13 mouse cellular contexts compared by ENCODE assay signal in the genomic region with DNA sequence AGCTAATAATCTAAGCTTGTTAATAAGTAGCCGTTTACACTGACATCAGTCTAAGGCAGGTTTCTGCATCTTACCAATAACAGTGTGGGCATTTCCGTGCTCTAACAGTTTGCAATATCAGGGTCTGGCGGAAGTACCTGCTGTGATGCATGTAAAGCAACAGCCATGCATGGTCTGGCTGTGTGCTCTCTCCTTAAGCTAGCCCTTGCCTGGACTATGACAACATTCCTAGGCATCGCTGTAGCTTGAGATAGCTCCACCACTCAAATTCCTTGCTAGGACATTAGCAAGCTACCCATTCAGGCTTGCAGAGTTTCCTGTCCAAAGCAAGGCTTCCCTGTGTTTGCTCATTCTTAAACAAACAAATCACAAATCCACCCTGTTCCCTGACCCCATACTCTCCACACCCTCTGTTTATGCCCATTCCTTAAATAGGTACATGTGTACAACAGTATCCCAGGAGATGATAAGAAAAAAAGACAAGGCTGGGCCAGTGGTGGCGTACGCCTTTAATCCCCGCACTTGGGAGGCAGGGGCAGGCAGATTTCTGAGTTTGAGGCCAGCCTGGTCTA.
DNase-seq lines count a peak whose midpoint lies in the region; ATAC-seq and TF ChIP-seq lines count a peak whose summit lies in the region.
"Had no signal": no experiment of that assay in that cellular context is flagged by ENCODE, and none has a peak within 500 bp of the region (broad histone marks: within the 10 kb centered on the region; RNA-seq: fewer than 3 reads in every experiment).

No protein-coding gene starts in this region.

- DNase-seq in hindbrain, postnatal 0 days (ENCODE audit: low spot score): no peak
- peak; percentile 49 for DNase-seq in lung, embryonic 14.5 days
- DNase-seq in stomach, postnatal 0 days (ENCODE audit: low spot score): peak; percentile 31
- DNase-seq in thymus, adult 2 months: no peak
- DNase-seq in gastrocnemius, postnatal 14 days: no peak
- DNase-seq: cerebellum, postnatal 25 days; right cerebral cortex, postnatal 14 days had no signal

- no peak overlapping the region for H3K4me3 ChIP-seq in hindbrain, embryonic 15.5 days
- H3K4me3 ChIP-seq in hindbrain, postnatal 0 days (ENCODE audit: low read length): no peak overlapping the region
- no peak overlapping the region for H3K4me3 ChIP-seq in midbrain, embryonic 13.5 days (replicated peaks)
- no peak overlapping the region for H3K4me3 ChIP-seq in midbrain, embryonic 16.5 days (ENCODE audit: low read depth, low read length)
- H3K4me3 ChIP-seq in lung, embryonic 14.5 days (ENCODE audit: low read depth, low read length): no peak overlapping the region
- no peak overlapping the region for H3K4me3 ChIP-seq in stomach, postnatal 0 days (ENCODE audit: low read depth, low read length)
- no peak overlapping the region for H3K4me3 ChIP-seq in thymus, adult 2 months (ENCODE audit: control insufficient read depth, insufficient read depth, low read length)
- H3K4me3 ChIP-seq: forebrain, embryonic 13.5 days; midbrain, embryonic 10.5 days had no signal

- intact Hi-C loops in gastrocnemius, postnatal 14 days (cut with DNase I; ENCODE audit: low total_unique reads): loop anchor here (10.0 kb wide), 1 partner anchor 78 kb away; no protein-coding TSS in a partner anchor

- H3K27me3 ChIP-seq in hindbrain, embryonic 15.5 days: no peaks in the 10 kb centered on the region
- H3K27me3 ChIP-seq in hindbrain, postnatal 0 days (ENCODE audit: insufficient read depth, low read length): no peaks in the 10 kb centered on the region
- no peaks in the 10 kb centered on the region for H3K27me3 ChIP-seq in midbrain, embryonic 13.5 days
- no peaks in the 10 kb centered on the region for H3K27me3 ChIP-seq in midbrain, embryonic 16.5 days (ENCODE audit: control insufficient read depth, insufficient read depth, low read depth, low read length)
- no peaks in the 10 kb centered on the region for H3K27me3 ChIP-seq in lung, embryonic 14.5 days (ENCODE audit: insufficient read depth, low read length)
- H3K27me3 ChIP-seq in stomach, postnatal 0 days (ENCODE audit: control insufficient read depth, insufficient read depth, low read length): no peaks in the 10 kb centered on the region
- H3K27me3 ChIP-seq in thymus, adult 2 months (ENCODE audit: control insufficient read depth, insufficient read depth, low read length): no peaks in the 10 kb centered on the region
- H3K27me3 ChIP-seq: forebrain, embryonic 13.5 days had no signal

- no peak for TF ChIP-seq POLR2A in thymus, adult 2 months (IDR thresholded peaks at IDR 0.05; ENCODE audit: control insufficient read depth, extremely low read depth, insufficient read depth, low read length, poor library complexity)

- H3K27ac ChIP-seq in hindbrain, embryonic 15.5 days (replicated peaks): no peak overlapping the region
- H3K27ac ChIP-seq in hindbrain, postnatal 0 days: no peak overlapping the region
- H3K27ac ChIP-seq in midbrain, embryonic 13.5 days: peak overlapping the region; percentile 26; the same call in 1 of the 2 replicates
- H3K27ac ChIP-seq in midbrain, embryonic 16.5 days (ENCODE audit: low read length): no peak overlapping the region
- 0 out of 2 replicates have a peak overlapping the region, but pooled peaks have one; percentile 28 for H3K27ac ChIP-seq in lung, embryonic 14.5 days (ENCODE audit: low read depth)
- H3K27ac ChIP-seq in stomach, postnatal 0 days (replicated peaks): peak overlapping the region; percentile 14
- no peak overlapping the region for H3K27ac ChIP-seq in thymus, adult 2 months (ENCODE audit: control insufficient read depth, insufficient read depth, low read length)
- H3K27ac ChIP-seq: forebrain, embryonic 13.5 days had no signal

- H3K9me3 ChIP-seq in hindbrain, embryonic 15.5 days: no peaks in the 10 kb centered on the region
- H3K9me3 ChIP-seq in hindbrain, postnatal 0 days (ENCODE audit: low read length): no peaks in the 10 kb centered on the region
- H3K9me3 ChIP-seq in midbrain, embryonic 13.5 days: no peaks in the 10 kb centered on the region
- H3K9me3 ChIP-seq in midbrain, embryonic 16.5 days (replicated peaks; ENCODE audit: control insufficient read depth, low read length, poor library complexity, severe bottlenecking): no peaks in the 10 kb centered on the region
- no peaks in the 10 kb centered on the region for H3K9me3 ChIP-seq in lung, embryonic 14.5 days (ENCODE audit: low read depth, low read length)
- H3K9me3 ChIP-seq in stomach, postnatal 0 days (ENCODE audit: control insufficient read depth, low read length): no peaks in the 10 kb centered on the region
- H3K9me3 ChIP-seq: forebrain, embryonic 13.5 days; midbrain, embryonic 10.5 days had no signal

- no peak for TF ChIP-seq CTCF in hindbrain, postnatal 0 days (IDR thresholded peaks at IDR 0.05; ENCODE audit: low read depth)
- TF ChIP-seq CTCF in lung, embryonic 14.5 days (IDR thresholded peaks at IDR 0.05; ENCODE audit: low read depth): no peak
- no peak for TF ChIP-seq CTCF in stomach, postnatal 0 days (IDR thresholded peaks at IDR 0.05; ENCODE audit: low read depth)
- no peak for TF ChIP-seq CTCF in thymus, adult 2 months (IDR thresholded peaks at IDR 0.05; ENCODE audit: borderline replicate concordance, control insufficient read depth, extremely low read depth, insufficient read depth, low read length, poor library complexity)

- H3K9ac ChIP-seq in hindbrain, embryonic 15.5 days: no peak overlapping the region
- H3K9ac ChIP-seq in hindbrain, postnatal 0 days (replicated peaks; ENCODE audit: low read length): no peak overlapping the region
- H3K9ac ChIP-seq in midbrain, embryonic 13.5 days (replicated peaks): no peak overlapping the region
- H3K9ac ChIP-seq in midbrain, embryonic 16.5 days (ENCODE audit: low read depth, low read length): no peak overlapping the region
- no peak overlapping the region for H3K9ac ChIP-seq in lung, embryonic 14.5 days
- no peak overlapping the region for H3K9ac ChIP-seq in stomach, postnatal 0 days (ENCODE audit: low read length)
- H3K9ac ChIP-seq: forebrain, embryonic 13.5 days had no signal

- H3K36me3 ChIP-seq in hindbrain, embryonic 15.5 days: peaks cover 30% of the 10 kb centered on the region
- H3K36me3 ChIP-seq in hindbrain, postnatal 0 days (ENCODE audit: insufficient read depth, low read length): peaks cover 23% of the 10 kb centered on the region
- H3K36me3 ChIP-seq in midbrain, embryonic 13.5 days: peaks cover 43% of the 10 kb centered on the region
- H3K36me3 ChIP-seq in midbrain, embryonic 16.5 days (ENCODE audit: control insufficient read depth, insufficient read depth, low read length): peaks cover 6% of the 10 kb centered on the region
- peaks cover 3% of the 10 kb centered on the region; the same call in 1 of the 2 replicates for H3K36me3 ChIP-seq in lung, embryonic 14.5 days (ENCODE audit: insufficient read depth)
- peaks cover 10% of the 10 kb centered on the region; the same call in 1 of the 2 replicates for H3K36me3 ChIP-seq in stomach, postnatal 0 days (ENCODE audit: control insufficient read depth, insufficient read depth, low read length)
- H3K36me3 ChIP-seq in thymus, adult 2 months (ENCODE audit: control insufficient read depth, insufficient read depth, low read length): peaks cover 31% of the 10 kb centered on the region; the same call in 1 of the 2 replicates

- ATAC-seq in hindbrain, embryonic 15.5 days (ENCODE audit: low FRiP score, low read depth): 0 out of 2 replicates have a peak, but pooled peaks have one; percentile 47
- no peak for ATAC-seq in hindbrain, postnatal 0 days
- ATAC-seq in midbrain, embryonic 13.5 days: no peak
- ATAC-seq in midbrain, embryonic 16.5 days: no peak
- peak; percentile 22; the same call in 1 of the 2 replicates for ATAC-seq in lung, embryonic 14.5 days (ENCODE audit: insufficient read depth)
- ATAC-seq in stomach, postnatal 0 days (ENCODE audit: low FRiP score, low TSS enrichment): peak; percentile 89
- ATAC-seq: CD4-positive, CD25-positive, alpha-beta regulatory T cell, adult 4 months; forebrain, embryonic 13.5 days had no signal

- WGBS in hindbrain, embryonic 15.5 days: 80% methylated on average over 7 of the region's 7 CpGs
- whole genome bisulfite sequencing in hindbrain, postnatal 0 days: 84% methylated on average over 7 of the region's 7 CpGs
- WGBS in midbrain, embryonic 13.5 days: 85% methylated on average over 7 of the region's 7 CpGs
- WGBS in midbrain, embryonic 16.5 days: 79% methylated on average over 7 of the region's 7 CpGs
- 75% methylated on average over 7 of the region's 7 CpGs for WGBS in lung, embryonic 14.5 days
- WGBS in stomach, postnatal 0 days: 68% methylated on average over 7 of the region's 7 CpGs
- WGBS in thymus, adult 2 months: 95% methylated on average over 7 of the region's 7 CpGs

- H3K4me1 ChIP-seq in hindbrain, embryonic 15.5 days (replicated peaks): peaks cover 31% of the 10 kb centered on the region
- H3K4me1 ChIP-seq in hindbrain, postnatal 0 days (ENCODE audit: insufficient read depth, low read length): peaks cover 7% of the 10 kb centered on the region
- peaks cover 50% of the 10 kb centered on the region for H3K4me1 ChIP-seq in midbrain, embryonic 13.5 days (replicated peaks)
- peaks cover 25% of the 10 kb centered on the region for H3K4me1 ChIP-seq in midbrain, embryonic 16.5 days (ENCODE audit: control insufficient read depth, insufficient read depth, low read length)
- peaks cover 19% of the 10 kb centered on the region for H3K4me1 ChIP-seq in lung, embryonic 14.5 days (ENCODE audit: insufficient read depth)
- no peaks in the 10 kb centered on the region for H3K4me1 ChIP-seq in stomach, postnatal 0 days (replicated peaks; ENCODE audit: control insufficient read depth, insufficient read depth)
- H3K4me1 ChIP-seq in thymus, adult 2 months (replicated peaks; ENCODE audit: control insufficient read depth, insufficient read depth, low read length): no peaks in the 10 kb centered on the region; the same call in 1 of the 2 replicates

- no peak overlapping the region for H3K4me2 ChIP-seq in hindbrain, embryonic 15.5 days
- H3K4me2 ChIP-seq in hindbrain, postnatal 0 days (ENCODE audit: low read depth, low read length): no peak overlapping the region
- no peak overlapping the region for H3K4me2 ChIP-seq in midbrain, embryonic 13.5 days (replicated peaks)
- H3K4me2 ChIP-seq in midbrain, embryonic 16.5 days (ENCODE audit: low read length): no peak overlapping the region
- H3K4me2 ChIP-seq in lung, embryonic 14.5 days: no peak overlapping the region
- H3K4me2 ChIP-seq in stomach, postnatal 0 days (replicated peaks; ENCODE audit: low read depth): no peak overlapping the region
- H3K4me2 ChIP-seq: forebrain, embryonic 13.5 days had no signal

- TF ChIP-seq EP300 in stomach, postnatal 0 days (optimal IDR thresholded peaks at IDR 0.05): no peak

Comparison
In these comparisons a context has a peak if more than half of its experiments do, and no peak if none do; other contexts are left out.
1. ATAC-seq: peak in hindbrain, embryonic 15.5 days (single experiment), lung, embryonic 14.5 days (single experiment) and stomach, postnatal 0 days (single experiment); none in hindbrain, postnatal 0 days (single experiment), midbrain, embryonic 13.5 days (single experiment) and midbrain, embryonic 16.5 days (single experiment).
2. H3K27ac ChIP-seq: peak in midbrain, embryonic 13.5 days (single experiment), lung, embryonic 14.5 days (single experiment) and stomach, postnatal 0 days (single experiment); none in hindbrain, embryonic 15.5 days (single experiment), hindbrain, postnatal 0 days (single experiment), midbrain, embryonic 16.5 days (single experiment) and thymus, adult 2 months (single experiment).
3. DNase-seq: peak in lung, embryonic 14.5 days (single experiment) and stomach, postnatal 0 days (single experiment); none in hindbrain, postnatal 0 days (single experiment), thymus, adult 2 months (single experiment) and gastrocnemius, postnatal 14 days (single experiment).